Mouse (Mus musculus): ENCODE results near the gene Ddx54. TPM values are rescaled to one million over a fixed set of nuclear protein-coding genes. Genes with fewer than 3 reads are reported as not detected.

Ddx54 gene
- 34.2 and 37.0 TPM in 2 replicates for polyA plus RNA-seq (2012; rRNA removed)

DNA sequence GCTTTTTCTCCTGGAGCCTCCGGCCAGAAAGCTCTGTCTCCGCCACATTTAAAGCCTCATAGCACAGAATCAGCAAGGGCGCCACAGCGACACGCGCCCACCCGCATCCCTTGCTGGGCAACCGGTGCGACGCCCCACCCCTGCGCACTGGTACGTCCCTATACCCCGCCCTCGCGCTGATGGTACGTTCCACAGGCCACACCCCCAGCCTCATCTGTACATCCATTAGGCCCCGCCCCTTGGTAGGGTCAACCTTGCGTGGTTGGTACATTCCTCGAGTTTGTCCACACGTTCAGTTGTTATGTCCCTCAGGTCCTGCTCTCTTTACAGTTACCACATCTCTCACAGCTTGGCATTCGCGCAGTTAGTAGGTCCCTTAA is at the start of gene Ddx54, which contains the start of gene Rita1:
Gene Ddx54, plus strand, starts transcription at position 298 of the 380 bp plus-strand sequence.
Gene Rita1, minus strand, starts transcription at position 148 of the 380 bp plus-strand sequence.
- DNase-seq (ENCODE audit: low read depth), result no peak

DNA sequence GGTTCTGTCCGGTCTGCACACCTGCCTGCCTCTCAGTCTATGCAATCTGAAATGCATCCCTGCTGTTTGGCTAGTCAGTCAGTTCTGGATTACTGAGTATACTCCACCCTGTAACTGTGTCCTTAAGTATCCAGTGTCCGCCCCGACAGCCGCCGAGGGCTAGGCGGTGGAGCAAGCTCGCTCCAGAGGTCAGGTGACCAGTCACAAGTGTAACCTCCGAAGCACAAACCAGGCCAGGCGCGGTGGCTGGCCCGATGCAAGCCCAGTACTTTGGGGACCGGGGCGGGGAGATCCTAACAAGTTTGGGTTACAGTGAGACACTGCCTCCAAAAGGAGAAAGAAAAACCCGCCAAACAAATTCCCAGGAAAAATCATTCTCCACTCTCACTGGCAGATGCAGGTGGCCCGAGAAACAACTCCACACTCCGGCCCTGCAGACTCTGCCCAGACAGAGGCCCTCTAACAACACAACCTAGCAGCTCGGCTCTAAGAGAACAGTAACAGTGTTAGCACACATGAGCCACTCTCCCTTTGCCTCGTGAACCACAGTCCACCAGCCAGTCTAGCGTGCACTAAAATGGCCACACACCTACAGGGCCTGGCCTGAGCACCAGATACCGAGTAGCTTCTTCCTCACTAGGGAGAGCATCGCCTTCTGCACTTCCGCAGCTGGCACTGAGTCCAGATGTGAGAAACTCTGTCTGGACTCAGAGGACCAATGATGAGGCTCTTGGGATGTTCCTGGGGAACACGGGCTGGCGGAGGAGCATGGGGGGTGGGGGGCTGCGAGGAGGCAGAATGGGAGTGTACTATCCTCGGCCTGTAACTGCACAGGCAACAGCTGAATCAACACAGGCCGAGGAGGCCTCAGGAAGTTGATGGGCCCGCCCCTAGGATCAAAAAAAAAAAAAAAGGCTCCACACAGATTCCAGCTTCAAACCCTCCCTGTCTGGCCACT is 49.3 kb upstream of the Ddx54 start:
- no peak for DNase-seq (ENCODE audit: low read depth)

DNA sequence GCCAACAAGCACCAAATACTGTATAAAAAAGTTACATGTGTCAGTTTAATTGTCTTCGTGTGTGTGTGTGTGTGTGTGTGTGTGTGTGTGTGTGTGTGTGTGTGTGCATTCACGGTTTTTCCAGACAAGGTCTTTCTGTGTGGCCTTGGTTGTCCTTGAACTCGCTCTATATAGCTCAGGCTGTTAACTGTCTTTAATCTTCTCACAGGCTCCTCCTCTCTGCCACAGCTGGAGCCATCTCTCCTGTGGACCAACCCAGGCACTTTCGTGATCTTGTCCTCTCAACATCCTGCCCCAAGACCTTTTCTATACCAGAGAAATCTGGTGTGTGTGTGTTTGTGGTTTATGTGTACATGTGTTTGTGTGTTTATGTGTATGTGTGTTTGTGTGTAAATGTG is 48.6 kb upstream of the Ddx54 start:
- DNase-seq (ENCODE audit: low read depth), result no peak

DNA sequence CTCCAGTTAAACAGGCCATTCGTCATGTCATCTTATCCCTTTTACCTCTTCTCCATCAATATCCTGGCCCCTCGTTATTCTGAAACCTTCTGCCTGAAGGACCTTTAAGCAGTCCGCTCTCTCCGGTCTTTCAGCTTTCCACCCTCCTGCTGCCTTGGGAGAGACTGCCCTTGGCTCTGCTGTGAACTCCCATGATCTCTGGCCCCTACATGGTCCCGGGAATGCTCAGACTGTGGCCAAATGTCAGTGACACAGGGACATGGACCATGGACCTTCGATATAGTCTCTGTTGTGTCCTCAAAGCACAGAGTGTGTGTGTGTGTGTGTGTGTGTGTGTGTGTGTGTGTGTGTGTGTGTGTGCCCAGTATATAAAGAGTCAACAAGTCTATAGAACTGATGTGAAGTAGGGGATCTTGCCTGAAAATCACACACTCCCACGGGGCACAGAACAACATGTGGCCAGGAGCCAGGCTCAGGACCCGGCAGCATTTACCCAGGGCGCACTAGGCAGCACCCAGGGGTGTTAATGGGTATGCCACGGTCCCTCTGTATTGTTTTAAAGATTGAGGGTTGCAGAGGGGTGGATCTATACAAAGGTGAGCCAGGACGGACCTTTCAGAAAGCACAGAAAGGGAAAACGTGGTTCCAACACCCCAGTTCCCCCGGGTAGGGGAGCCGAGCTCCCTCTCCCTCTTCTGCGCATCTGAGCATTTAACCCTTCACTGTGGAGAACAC is 47.2 kb upstream of the Ddx54 start:
- DNase-seq (ENCODE audit: low read depth), result no peak

DNA sequence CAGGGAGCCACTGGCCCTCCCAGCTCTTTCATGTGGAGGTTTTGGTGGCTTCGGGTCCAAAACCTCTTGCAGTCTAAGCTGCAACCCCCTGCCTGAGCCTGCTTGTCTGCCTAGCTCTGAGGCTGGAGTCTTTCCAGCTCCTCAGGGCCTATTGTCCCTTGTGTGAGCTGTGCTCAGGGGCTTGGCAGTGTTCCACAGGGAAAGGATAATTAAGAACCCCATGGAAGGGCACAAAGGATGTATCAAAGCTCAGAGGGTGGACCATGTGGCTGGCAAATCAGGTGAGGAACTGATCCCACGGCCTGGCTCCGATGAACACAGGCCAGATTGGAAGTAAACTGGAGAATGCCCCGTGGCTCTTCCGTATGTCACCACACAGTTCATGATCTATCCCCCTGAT is 46.4 kb upstream of the Ddx54 start:
- no peak for DNase-seq (ENCODE audit: low read depth)

DNA sequence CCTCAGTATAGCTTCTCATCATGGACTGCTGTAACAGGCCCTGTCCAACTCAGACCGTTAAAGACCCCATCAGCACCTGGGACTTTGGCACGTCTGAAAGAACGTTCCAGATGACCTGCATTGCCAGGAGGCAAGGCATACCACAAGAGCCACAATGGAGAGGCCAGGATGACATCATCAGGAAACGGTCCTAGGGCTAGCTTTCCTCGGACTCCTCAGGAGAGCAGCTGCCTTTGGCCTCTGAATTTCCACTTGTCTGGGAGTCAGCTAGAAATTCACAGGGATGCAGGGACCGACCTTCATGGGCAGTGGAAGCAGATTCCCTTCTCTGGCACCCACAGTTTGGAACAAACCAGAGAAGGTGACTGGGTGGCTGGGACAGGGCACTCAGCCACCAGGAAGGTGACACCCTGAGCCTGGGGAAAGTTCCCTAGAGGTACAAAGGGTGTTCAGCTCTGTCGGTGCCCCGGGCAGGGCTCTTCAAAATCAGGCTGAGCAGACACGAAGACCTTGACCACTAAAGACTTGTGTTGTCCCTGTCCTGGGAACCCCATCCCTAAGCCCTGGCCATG is 45.8 kb upstream of the Ddx54 start:
- DNase-seq (ENCODE audit: low read depth), result no peak

DNA sequence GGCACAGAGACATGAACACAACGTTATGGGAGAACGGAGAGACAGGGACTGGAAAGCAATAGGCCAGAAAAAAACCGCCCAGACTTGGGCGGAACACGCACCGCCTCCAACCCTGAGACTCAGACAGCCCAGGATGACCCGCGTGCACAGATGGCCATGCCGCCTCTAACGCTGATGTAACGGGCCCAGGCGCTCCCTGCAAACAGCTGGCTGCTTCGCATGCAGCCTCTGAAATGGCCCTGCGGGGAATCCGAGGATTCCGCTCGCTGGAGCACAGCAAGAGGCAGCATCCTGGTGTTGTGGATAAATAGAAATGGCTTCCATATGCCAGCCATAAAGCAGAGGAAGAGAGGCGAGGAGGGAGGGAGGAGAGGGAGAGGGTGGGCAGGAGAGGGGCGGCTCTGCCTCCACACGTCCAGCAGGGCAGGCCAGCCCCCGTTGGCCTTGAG is 45.3 kb upstream of the Ddx54 start:
- DNase-seq (ENCODE audit: low read depth), result no peak

DNA sequence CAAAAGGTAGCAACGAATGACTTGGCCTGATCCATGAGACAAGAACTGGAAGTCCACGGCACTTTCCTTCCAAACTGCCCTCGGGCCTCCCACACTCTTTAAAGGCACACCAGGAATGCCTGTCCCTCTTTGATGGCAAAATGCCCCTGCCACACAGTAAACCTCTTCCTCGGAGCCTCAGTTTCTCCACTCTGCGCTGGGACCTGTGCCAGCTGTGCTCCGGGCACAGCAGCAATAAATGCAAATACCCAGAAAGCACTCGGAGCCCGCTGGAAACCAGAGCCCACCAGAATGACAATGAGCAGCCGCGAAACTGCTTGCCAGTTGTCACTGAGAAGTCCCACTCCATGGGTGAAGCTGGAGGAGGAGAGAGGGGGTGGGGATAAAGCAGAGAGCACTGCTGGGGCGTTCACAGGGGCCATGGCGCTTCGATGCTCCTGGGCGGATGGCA is 44.8 kb upstream of the Ddx54 start:
- DNase-seq (ENCODE audit: low read depth), result no peak

DNA sequence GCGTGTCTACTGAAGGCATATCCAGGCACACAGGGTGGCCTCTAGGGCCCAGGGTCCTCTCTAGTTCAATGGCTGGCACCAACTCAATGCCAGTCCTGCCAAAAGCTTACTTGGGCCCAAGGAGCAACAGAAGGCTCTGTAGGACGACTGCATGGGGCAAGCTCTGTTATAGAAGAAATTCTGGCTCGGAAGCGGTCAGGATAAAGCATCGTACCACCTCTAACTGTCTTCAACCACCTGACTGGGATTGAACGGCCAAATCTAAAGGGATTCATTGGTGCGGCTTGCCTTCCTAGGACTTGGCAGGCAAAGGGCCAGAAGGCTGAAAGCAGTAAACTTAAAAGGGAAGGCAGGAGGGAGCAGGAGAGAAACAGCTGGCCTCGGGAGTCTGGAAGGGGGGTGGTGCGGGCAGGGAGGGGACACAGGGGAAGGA is 44.2 kb upstream of the Ddx54 start:
- DNase-seq (ENCODE audit: low read depth), result no peak

DNA sequence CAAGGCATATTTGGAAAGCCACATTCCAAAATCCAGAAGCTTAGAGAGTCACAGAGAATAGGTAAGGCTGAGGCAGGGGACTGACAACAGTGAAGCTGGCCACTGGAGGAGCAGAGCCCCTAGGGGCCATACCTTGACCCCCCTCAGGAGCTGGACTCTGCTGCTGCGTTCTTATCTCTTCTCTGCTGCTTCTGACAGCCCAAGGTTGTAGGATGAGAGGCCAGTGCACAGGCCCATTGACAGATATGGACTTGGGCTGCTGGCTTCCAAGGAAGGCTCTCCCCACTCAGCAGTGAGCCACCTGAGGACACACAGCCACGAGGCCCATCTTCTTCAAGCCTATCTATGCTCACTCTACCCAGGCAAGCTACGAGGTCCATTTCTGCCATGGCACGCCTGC is 43.6 kb upstream of the Ddx54 start:
- DNase-seq (ENCODE audit: low read depth), result no peak

DNA sequence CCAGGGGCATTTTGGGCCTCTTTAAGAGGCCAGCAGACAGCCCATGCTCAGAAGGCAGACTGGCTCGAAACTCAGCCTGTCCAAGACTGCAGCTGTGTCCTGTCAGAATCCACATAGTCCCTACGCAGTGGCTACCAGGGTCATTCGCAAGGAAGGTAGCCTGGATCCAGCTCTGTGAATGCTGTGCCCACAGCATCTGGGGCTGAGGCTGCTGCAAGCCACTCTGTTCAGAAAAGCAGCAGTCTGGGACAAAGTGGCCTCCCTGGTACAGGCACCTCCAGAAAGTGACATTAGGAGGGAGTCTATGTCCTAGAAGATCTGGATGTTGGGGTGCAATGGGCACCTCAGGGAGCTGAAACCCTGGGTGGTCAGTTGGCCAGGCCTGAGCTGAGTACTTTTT is 42.7 kb upstream of the Ddx54 start:
- no peak for DNase-seq (ENCODE audit: low read depth)

DNA sequence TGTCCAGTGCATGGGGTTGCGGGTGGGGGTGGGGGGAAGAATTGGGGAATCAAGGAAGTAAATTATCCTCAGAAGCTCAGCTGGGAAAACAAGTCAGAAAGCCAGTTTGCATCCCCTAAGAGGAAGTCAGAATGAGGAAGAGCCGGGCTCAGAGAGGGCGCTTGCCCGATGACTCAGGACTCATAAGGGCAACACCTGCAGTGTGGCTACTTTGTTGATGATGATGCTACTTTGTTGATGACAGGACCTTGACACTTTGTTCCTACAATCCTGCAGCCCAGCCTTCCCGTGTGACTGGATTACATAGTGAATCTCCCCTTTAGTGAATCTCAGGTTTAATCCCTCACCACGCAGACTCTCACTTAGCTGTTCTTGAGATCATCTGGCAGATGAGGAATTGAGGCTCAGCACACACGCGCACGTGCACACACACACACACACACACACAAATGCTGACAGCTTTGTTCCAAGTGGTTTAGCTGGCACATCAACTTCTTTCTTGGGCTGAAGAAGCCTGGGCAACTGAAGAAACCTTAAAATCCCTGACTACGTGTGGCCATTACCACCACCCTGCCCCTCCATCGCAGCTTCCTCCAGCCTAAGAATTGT is 42.1 kb upstream of the Ddx54 start:
- no peak for DNase-seq (ENCODE audit: low read depth)

DNA sequence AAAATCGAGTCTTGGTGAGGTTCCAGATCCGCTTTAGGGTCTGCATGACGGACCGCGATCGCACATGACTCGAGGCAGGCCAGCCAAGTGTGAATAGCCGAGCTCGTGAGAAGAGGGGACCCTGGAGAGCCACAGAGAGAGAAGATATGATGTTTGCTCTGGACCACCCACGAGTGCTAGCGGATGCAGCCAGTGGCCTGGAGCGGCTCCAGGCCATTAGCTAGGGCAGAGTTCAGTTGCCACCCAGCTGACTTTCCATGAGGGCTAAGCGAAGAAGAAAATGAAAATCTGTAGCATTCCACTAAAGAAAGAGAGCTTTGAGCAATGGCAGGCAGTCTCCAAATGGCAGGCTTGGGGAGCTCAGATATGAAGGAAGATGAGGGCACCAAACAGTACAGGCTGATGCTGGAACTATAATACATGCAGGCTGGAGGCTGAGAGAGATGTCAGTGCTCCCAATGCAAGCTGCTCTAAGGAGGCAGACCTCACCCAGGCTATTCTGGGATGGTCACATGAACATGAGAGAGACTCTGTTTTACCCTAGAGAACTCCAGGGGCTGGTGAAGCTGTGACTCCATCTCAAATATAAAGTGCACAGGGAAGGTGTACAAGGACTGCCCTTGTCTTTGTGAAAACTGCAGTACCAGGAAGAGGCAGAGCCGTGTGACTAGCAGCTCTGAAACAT is 41.3 kb upstream of the Ddx54 start:
- no peak for DNase-seq (ENCODE audit: low read depth)

DNA sequence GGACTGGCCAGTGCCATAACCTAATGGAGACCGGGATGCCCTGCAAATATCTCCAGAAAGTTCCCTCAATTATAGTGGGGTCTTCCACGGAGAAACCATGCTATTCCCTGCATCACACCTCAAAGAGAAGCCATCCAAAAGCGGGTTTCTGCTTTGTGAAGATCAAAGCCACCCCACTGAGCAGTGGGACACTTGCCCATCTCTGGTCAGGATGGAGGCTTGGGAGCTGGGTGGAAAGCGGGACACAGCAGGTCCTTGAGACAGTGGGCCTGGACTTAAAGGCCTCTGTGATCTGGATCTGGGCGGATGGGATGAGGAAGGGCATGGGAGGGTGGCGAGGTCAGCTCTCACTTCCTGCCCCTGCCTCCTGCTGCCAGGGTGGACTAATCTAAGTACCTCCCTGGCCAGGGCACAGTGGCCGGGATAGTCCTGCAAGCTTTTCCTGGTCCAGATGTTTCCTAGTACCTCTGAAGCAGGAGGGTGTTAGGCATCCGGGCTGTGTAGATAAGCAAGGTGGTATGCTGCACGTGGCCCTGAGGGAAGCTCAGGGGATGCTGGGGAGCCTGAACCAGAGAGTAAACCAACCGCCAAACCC is 38.0 kb upstream of the Ddx54 start:
- DNase-seq (ENCODE audit: low read depth), result no peak

DNA sequence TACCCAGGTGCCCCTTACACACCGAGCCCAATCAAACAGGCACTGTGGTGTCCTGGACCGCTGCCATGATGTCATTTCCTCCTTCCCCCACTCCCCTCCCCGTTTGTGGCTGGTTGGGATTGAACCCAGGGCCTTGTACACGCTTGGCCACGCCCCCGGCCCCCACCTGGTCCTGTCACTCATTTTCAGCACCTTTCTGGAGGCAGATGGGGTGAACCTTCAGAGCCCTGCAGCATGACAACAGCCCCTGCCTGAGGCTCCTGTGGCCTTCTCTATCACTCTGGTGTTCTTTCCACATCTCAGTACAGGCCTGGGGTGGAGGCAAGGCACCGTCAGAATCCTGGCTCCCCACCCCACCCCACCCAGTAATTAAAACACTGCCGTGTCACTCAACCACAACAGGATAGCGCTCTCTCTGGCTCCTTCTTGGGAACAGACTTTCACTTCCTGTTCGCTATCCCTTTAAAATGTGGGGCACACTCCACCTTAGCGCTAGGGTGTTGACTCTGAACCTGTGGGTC is 35.7 kb upstream of the Ddx54 start:
- DNase-seq (ENCODE audit: low read depth), result no peak

DNA sequence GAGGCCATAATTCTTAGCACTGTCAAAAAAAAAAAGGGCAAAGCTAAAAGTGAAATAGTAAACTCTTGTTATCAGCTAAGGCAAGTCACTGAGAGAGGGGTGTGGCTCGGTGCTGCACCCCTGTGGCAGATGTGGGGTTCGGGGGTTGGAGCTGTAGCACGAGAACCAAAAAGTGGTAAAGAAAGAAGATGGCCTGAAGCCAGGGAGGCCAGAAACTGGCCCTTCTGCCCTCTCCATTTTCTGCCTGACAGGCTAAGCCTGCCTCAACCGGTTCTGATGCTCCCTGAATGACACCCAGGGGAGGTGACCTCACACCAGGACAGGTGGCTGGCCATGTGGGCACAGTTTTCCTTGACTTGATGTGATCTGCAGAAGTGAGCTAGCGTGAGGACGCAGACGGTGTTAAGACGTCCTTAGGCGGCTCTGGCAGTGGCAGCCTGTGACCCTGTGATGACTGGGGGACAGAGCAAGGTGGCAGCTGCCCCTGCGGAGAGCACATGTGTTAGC is 34.6 kb upstream of the Ddx54 start:
- no peak for DNase-seq (ENCODE audit: low read depth)

DNA sequence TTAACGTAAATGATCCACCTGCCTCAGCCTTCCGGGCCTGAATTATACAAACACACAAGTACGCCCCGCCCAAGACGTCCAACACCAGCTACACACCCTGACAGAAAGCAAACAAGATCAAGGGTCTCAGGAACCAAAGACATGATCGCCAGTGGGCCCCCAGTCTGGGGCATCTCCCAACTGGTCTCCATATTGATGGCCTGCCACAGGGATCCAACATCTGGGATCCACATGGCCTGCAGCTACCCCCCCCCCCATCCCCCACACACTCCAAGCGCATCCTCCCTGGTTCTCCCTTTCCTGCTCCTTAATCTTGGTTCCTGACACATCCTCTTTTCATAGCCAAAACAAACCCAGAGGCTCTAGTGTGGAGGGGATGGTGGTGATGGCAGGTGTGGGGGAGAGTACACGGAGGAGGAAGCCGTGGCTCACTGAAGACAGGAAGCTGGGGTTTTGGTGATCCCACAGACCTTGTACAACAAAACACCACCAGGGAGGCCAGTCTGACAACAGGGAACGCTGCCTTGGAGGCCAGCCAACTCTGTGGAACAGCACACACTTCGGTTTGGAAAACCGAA is 33.9 kb upstream of the Ddx54 start:
- no peak for DNase-seq (ENCODE audit: low read depth)

DNA sequence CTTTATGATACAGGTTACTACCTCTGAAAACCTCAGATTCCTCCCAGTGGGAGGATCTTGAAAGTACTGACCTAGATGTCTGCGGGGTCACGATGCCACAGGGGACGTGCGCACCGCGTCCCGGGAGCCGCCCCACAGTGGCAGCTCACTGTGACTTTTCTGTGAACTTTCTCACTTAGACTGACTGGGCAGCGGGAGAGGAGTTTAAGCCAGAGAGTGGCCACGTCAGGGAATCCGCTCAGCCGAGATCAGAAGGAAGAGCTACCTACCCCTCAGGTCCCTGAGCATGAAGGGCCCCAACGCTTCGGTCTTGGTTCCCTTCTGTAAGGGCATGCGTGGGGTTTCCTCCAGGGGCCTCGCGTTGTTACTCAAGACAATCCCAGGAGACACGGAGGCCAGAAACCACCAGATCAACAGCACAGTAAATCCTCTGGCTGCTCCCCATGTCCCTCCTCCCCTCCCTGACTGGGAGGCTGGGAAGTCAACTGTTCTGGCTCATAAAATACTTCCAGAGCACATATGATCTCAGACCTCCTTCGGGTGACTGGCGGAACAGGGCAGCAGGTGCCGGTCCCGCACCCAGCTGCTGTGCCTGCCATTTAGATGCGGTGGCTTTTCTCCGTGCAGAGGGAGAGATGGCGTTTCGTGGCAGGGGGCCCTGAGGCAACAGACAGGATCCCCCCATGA is 33.2 kb upstream of the Ddx54 start:
- DNase-seq (ENCODE audit: low read depth), result no peak

DNA sequence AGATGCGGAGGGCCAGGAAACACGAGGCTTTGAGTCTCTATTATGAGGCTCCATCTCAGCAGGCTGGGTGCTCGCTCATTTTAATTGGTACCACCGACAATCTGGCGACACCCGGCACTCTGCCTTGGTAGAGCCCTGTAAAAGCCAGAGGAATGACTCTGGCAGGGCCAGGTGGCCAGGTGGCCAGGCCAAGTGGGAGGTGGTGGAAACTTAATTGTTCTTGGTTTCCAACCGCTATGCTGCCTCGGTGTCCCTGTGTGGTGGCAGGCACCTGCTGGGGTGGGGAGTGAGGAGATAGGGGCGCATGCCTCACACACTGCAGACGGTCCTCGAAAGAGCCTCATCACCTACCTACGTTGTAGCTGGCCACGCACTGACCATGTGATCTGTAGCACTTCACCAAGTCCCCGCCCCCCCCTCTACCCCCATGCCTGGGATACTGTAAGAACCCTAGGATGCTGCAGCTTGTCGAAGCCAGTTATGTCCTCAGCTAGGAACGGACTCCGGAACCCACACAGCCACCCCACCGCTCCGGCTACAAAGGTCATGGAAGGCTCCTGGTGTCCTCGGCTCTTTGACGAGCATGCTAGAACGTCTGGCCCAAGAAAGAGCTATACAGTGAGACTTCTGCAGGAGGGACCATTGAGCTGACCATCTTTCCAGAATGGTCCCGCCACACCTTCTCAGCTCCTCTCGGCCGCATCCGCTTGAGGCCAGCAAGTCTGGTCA is 32.5 kb upstream of the Ddx54 start:
- DNase-seq (ENCODE audit: low read depth), result no peak

Data from gonadal fat pad, adult 2 months (tissue).